Mouse (Mus musculus) adrenal gland, postnatal 36 days (tissue): Measurements from ENCODE around the gene Olfr1220. TPM values are rescaled to one million over a fixed set of nuclear protein-coding genes. Genes with fewer than 3 reads are reported as not detected.

Source experiments
- DNase-seq, 2 experiments: peaks; one replicate each; pipeline ENCODE4 v3.0.0; 2021; ENCODE audit warnings: mixed read lengths in 1 of 2
- long read RNA-seq, 2 experiments: library from polyadenylated mRNA; stranded (forward); transcript quantifications; one replicate each; pipeline ENCODE4 v2.0.0; 2021; ENCODE audit warnings: borderline sequencing depth in 2 of 2
- total RNA-seq, 2 experiments: library from RNA; stranded (reverse); gene quantifications; 2 replicates each; pipeline ENCODE4 v1.2.3; 2021

The Olfr1220 gene
- total RNA-seq = not detected
- long read RNA-seq, experiment 1 = 0 reads
- long read RNA-seq, experiment 2 = 0 reads

DNA sequence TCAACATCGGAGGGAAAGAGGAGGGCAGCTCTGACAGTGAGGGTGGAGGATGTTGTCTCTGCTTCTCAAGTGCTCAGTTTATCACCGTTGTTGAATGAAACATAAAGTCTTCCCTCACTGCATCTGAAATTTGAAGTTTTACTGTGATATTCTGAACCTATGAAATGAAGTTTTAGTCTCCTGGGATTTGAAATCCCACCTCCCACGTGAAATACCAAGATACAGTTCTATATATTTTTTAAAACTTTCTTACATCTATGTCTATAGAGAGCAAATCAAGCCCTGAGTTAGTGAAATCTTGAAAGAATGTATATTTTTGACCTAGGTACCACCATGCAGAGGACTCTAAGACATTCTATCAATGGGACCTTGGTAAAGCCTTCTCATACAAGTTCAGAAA is at the start of gene Olfr1220:
TSS of gene Olfr1220 (minus strand) at position 101 of the 400 bp plus-strand sequence.
- no peak for DNase-seq

DNA sequence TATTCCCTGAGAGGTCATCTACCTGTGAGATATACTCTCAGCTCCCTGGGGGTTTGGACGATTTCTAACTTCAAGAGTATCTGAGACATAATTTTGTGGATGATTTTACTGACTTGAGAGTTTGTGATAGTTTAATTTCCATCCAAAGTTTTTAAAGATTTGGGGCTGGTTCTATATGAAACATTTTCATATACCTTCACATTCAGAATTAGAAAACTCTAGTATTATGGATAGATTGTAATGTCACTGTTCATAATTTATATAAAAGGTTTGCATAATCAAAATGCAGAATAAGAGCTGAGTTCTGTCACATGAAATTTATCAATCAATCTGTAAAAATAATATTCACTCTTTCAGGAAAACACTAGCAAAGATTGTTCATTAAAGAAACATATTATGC is 44.8 kb upstream of the Olfr1220 start, which contains the start of gene Olfr1223:
TSS of gene Olfr1223 (minus strand) at position 101 of the 400 bp plus-strand sequence.
- DNase-seq = no peak

DNA sequence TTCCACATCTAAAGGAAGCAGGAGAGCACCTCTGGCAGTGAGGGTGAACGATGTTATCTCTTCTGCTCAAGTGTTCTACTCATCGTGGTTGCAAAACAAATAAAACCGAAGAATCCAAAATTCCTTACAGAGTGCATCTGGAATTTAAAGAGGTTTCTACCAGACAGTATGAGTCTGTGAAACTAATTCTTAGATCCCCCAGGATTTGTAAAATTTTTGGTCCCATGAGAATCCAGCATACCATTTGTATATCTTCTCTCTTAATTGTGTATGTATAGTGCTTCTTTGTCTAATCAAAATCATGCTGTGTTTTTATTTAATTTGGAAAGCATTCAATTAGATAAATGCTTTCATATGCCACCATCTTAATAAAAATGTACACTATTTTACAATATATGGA is 26.3 kb upstream of the Olfr1220 start, which contains the start of gene Olfr1222:
TSS of gene Olfr1222 (minus strand) at position 101 of the 400 bp plus-strand sequence.
- no peak for DNase-seq

DNA sequence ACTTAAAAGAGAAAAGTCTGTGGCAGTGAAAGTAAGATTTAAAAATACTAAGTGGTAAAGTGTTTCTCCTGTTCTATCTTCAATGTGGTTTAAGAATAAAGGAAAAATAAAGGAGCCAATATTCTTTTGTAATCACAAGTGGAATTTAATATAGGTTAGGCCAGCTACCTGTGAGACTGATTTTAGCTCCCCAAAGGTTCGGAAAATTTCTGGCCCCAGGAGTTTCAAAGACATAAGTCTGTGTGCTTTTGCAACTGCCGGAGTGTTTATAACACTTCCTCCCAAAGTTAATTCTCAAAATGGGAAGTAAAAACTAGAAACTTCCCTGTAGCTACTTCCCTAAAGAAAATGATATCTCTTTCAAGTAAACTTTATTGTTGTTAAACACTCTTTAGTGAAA is 10.5 kb upstream of the Olfr1220 start, which contains the start of gene Olfr1221:
TSS of gene Olfr1221 (minus strand) at position 101 of the 400 bp plus-strand sequence.
- no peak for DNase-seq

DNA sequence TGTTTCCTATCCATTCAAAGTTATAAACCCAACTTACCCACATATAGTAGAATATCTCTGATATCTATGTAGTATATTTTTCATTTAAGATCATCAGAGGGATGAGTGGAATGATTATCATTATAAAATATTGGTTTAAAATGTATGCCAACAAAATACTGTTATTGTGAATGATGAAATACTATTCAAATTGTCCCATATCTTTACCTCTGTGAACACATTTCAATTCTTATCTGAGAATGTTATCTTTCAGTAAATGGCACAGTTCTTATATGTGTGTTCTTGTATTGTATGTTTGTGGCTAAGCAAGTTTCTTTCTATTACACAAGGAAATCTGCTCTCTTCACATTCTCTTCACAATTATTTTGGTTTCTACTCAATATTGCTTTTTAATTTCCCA is 984 bp downstream of the Olfr1220 start:
- no peak for DNase-seq

DNA sequence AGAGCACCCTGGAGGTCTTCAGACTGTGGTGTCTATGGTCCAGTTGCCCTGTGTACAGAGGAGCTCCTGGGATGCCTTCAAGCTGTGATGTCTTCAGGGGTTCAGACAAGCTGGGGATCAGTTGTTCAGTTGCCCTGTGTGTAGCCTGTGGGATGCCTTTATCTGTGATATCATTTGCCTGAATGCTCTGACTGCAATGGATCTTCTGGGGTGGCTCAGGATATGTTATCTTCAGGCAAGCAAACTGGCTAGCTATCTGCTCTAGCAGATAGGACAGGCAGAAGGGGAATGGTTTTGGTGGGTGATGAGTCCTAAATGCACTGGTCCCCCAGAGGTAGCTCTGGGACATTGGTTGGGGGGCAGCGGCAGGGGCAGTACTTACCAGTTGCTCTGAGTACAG is 12.8 kb downstream of the Olfr1220 start:
- no peak for DNase-seq

DNA sequence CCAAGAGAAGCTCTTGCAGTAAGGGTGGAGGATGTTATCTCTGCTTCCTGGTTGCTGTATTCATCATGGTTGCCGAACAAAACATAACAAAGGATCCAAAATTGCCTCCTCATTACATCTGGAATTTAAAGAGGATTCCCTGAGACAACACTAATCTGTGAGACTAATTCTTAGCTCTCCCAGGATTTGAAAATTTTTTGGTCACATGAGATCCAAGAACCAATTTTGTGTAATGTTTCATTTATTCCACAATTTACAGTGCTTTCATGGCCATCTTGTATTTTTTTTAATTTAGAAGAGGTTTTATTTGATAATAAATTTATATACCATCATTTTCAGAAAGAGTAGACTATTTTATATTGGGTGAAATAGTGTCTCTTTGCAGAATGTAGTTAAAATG is 23.2 kb downstream of the Olfr1220 start, which contains the start of gene Olfr1219:
TSS of gene Olfr1219 (minus strand) at position 101 of the 400 bp plus-strand sequence.
- no peak for DNase-seq

DNA sequence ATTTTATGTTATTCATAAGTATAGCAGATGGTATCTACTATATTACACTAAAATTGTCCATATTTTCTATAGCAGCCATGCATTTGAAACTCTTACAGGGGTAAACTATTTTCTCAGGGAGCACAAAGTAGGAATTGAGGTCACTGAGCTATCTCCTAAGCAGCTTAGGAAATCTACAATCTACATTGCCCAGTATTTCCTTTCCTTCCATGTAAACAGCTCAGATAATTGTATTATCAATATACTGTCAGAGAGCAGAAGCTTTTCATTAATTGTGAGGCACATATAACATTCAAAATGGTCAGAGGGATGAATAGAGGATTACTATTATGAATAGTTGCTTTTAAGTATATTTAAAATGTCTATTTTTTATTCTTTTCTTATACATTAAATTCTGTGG is 25.1 kb downstream of the Olfr1220 start:
- DNase-seq = no peak

DNA sequence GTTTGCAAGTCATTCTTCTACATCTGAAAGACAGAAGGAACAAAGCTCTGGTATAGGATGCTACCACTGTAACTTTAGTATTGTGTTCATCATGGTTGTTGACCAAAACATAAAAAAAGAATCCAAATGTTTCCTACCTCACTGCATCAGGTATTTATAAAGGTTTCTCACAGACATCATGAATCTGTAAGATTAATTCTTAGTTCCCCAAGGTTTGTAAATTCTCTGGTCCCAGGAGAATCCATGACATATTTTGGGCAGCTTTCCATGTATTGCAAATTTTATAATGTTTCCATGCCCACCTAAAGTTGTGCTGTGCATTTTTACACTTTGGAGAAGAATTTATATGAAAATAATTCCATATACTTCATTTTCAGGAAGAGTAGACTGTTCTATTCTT is 45.5 kb downstream of the Olfr1220 start, which contains the start of gene Olfr1218:
TSS of gene Olfr1218 (minus strand) at position 101 of the 400 bp plus-strand sequence.
- DNase-seq = no peak

Other genes with a start within 250 kb of the Olfr1220 start
- gene Olfr1206, start 243.6 kb downstream of the Olfr1220 start, total RNA-seq = not detected
- not detected for gene Olfr1208, start 204.5 kb downstream of the Olfr1220 start, total RNA-seq
- not detected for gene Olfr1209, start 191.7 kb downstream of the Olfr1220 start, total RNA-seq
- gene Olfr1211, start 168.7 kb downstream of the Olfr1220 start, total RNA-seq = not detected
- not detected for gene Olfr1212, start 152.9 kb downstream of the Olfr1220 start, total RNA-seq
- gene Gm13762, start 126.6 kb downstream of the Olfr1220 start, total RNA-seq = not detected
- gene Olfr1214, start 114.2 kb downstream of the Olfr1220 start, total RNA-seq = not detected
- gene Olfr1215, start 99.9 kb downstream of the Olfr1220 start, total RNA-seq = not detected
- gene Olfr1216, start 88.5 kb downstream of the Olfr1220 start, total RNA-seq = not detected
- gene Olfr1217, start 74.8 kb downstream of the Olfr1220 start, total RNA-seq = not detected
- gene Olfr1218, start 45.6 kb downstream of the Olfr1220 start, total RNA-seq = not detected
- not detected for gene Olfr1219, start 23.3 kb downstream of the Olfr1220 start, total RNA-seq
- gene Olfr1221, start 10.4 kb upstream of the Olfr1220 start, total RNA-seq = not detected
- not detected for gene Olfr1222, start 26.2 kb upstream of the Olfr1220 start, total RNA-seq
- not detected for gene Olfr1223, start 44.7 kb upstream of the Olfr1220 start, total RNA-seq
- not detected for gene Olfr1224-ps1, start 57.3 kb upstream of the Olfr1220 start, total RNA-seq
- not detected for gene Olfr1225, start 67.8 kb upstream of the Olfr1220 start, total RNA-seq
- not detected for gene Olfr1226, start 93.2 kb upstream of the Olfr1220 start, total RNA-seq
- not detected for gene Olfr1228, start 147.2 kb upstream of the Olfr1220 start, total RNA-seq
- not detected for gene Olfr1229, start 181.2 kb upstream of the Olfr1220 start, total RNA-seq
- gene Olfr1230, start 190.4 kb upstream of the Olfr1220 start, total RNA-seq = not detected
- not detected for gene Olfr1231, start 200.2 kb upstream of the Olfr1220 start, total RNA-seq
- gene Olfr1232, start 222.8 kb upstream of the Olfr1220 start, total RNA-seq = not detected
- not detected for gene Olfr1233, start 235.6 kb upstream of the Olfr1220 start, total RNA-seq